Mouse (Mus musculus): ENCODE data around the gene Fam171a2.

Gene Fam171a2

DNA sequence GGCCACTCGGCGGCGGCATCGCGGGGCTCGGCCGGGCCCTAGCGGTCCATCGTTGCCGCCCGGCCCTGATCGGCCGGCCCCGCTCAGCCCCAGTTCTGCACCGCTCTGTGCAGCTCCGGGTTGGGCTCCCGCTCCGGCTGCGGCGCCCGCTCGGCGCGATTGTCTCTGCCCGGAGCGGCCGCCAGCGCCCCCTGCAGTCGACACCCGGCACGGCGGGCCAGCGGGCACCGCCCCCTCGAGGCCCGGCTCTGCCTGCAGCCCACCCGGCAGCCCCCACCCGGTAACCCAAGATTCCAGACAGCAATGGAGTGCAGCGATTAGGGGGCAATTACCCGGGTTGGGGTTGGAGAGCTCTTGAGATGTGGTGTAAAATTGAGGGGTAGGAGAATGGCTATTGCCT, at the start of gene Fam171a2:
TSS of gene Fam171a2 (minus strand) at position 186 of the 400 bp plus-strand sequence.
- in situ Hi-C loops (cut with MboI, MseI), result no loop called here

DNA sequence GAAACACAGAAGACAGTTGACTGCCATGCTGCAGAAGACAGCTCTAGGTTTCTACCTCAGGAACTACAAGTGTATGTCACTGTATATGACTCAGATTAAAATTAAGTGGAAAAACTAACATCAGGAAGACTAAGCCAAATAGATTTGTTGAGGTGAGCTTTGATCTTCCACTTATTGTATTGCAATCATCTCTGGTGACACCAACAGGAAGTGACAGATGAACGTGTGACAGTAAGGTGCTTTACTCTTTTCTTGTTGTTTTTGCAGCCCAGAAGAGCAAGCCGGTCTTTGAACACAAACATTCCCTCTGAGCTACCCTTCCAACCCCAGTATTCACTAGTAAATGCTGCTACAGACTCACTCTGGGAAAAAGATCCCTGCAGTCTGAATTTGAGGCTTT, 49.2 kb upstream of the Fam171a2 start:
- in situ Hi-C loops (cut with MboI, MseI), result loop anchor here in 1 of 2 experiments (5.0 kb wide), 1 partner anchor 81 kb away; the partner anchor contains the start of gene Gm11627

DNA sequence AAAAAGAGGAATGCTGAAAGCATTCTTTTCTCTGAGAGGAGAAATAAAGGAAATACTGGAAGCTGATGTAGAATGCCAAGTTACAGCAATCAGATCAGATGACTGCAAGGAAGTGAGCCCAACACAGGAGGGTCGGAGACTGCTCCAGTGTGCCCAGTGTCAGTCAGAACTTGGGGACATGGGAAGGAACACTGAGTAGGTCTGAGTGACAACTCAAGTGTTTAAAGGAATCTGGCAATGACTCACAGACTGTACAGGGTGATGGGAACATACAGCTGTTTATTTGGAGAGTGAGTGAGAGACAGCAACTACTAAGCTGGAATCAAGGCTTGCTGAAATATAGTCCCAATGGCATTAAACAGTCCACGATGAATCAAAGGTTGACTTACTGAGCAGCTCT, 48.7 kb upstream of the Fam171a2 start:
- in situ Hi-C loops (cut with MboI, MseI), result loop anchor here in 1 of 2 experiments (5.0 kb wide), 1 partner anchor 81 kb away; the partner anchor contains the start of gene Gm11627

DNA sequence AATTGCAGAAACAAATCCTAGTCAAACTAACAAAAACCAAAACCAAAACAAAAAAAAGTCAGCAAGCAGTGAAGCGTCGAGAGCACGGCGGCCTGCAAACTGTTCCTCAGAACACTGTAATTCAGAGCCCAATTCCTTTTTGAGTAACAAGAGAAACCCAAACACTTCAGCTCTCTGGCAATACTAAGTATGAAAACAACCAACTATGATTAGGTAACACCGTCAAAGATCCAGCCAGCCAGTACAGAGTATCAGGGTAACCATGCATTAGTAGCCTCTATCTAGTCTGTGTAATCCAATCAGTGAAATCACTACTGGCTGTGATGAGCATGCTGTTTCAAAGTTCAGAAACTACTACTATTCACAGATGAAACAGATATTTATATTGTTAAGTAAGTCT, 48.3 kb upstream of the Fam171a2 start:
- in situ Hi-C loops (cut with MboI, MseI), result loop anchor here in 1 of 2 experiments (5.0 kb wide), 1 partner anchor 82 kb away; the partner anchor contains the start of gene Gm11627

DNA sequence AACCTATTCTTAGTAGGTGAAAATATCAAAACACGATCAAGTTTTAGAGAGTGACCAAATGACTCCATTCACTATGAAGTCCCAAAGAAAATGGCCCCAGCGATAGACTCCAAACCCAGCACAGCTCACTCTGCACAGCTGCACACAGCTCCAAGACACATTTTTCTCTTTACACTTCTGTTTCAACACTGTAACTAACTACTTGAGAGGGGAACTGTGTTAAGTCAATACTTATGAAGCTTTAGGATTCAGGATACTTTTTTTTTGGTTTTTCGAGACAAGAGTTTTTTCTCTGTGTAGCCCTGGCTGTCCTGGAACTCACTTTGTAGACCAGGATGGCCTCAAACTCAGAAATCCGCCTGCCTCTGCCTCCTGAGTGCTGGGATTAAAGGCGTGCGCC, 47.6 kb upstream of the Fam171a2 start:
- in situ Hi-C loops (cut with MboI, MseI), result loop anchor here in 1 of 2 experiments (5.0 kb wide), 1 partner anchor 82 kb away; the partner anchor contains the start of gene Gm11627

DNA sequence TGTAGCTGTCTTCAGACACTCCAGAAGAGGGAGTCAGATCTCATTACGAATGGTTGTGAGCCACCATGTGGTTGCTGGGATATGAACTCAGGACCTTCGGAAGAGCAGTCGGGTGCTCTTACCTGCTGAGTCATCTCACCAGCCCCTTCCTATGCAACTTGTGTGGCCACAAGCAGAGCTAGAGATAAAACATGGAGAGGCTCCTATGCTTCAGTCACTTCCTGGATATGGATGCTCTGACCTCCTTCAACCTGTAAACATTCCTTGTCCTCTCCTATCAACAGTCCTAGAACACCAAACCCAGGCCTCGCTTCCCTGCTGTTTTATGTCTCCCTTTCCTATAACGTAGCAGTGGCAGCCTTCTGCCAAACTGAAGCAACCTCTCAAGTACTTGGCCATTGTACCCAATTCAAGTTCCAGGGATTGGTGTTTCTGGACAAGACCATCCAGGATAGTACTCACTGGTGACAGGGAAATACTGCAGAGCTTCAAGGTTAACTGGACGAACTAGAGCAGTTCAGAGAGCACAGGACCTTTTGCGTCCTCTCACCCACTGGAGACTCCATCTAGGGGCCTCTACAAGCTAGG, 46.7 kb upstream of the Fam171a2 start:
- in situ Hi-C loops (cut with MboI, MseI), result no loop called here

DNA sequence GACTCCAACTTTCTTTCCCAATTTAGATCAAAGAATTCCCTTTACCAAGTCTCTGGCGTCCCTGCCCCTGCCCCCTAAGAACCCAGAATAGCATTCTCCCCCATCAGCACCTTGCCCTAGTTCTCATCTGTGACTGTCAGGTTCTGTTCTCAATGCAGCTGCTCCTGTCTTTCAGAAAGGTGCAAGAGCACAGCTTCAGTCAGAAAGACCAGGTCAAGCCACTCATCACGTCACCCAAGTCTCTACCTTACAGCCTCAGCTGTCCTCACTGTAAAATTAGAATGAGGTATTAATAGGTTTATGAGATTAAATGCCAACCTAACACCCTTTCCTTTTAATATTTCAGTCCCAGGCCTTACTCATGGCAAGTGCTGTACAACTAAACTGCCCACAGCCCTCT, 45.8 kb upstream of the Fam171a2 start:
- in situ Hi-C loops (cut with MboI, MseI), result no loop called here

DNA sequence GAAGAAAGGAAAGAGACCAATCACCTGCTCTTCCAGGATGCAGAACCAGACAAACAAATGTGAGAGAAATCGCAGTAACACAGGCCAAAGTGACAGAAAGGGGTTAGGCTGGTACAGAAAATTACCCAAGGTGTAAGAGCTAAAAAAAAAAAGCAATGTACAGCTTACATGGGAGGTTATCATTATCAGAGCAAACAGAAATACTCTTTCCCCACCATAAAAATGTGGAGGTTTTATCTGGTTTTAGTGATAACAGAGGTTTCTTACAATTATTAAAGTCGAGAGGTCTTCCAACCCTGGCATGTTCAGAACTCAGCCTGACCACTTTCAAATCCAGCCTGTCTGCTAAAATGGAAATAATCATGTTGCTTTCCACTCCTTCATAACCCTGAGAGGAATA, 40.4 kb upstream of the Fam171a2 start:
- in situ Hi-C loops (cut with MboI, MseI), result loop anchor here in 1 of 2 experiments (5.0 kb wide), 1 partner anchor 94 kb away; no protein-coding TSS in a partner anchor

DNA sequence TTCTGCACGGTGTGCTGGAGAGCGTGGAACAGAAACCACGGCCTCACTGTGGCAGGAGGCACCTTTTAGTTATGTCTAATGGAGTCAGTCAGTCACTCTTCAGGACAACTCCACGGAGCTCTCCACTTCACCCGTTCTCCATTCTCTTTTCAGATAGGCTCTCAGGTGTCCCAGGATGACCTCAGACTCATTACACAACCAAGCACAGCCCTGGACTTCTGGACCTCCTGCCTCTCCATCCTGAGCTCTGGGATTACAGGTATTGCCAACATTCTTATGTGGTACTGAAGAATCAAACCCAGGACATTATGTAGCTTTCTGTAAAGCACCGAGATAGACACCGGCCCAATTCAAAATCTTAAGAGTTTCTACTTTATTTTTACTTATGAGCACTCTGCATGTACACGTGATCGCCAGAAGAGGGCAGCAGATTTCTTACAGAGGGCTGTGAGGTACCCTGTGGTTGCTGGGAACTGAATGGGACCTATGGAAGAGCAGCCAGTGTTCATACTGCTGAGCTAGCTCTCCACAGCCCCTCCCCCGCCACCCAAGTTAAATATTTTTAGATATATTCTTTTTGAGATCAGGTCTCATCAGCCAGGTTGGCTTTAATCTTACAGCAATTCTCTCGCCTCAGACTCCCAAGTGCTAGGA, 39.4 kb upstream of the Fam171a2 start:
- in situ Hi-C loops (cut with MboI, MseI), result loop anchor here in 1 of 2 experiments (5.0 kb wide), 1 partner anchor 95 kb away; no protein-coding TSS in a partner anchor

DNA sequence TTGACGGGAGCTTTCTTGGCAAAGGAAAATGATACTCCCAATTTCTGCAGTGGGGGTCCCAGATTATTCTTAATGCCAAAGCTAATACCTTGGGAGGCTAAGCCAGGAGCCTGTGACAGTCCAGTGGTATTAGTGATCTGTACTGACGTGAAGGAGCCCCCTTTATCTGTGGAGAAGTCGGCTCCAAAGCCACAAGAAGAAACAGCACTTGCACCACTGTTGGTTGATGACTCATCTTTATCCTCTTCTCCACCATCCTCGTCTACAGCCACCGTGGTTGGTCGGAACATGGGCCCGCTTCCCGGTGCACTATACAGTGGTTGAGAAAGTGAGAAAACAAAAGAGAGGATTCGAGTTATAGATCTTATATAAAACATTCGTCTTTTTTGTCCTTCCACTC, 34.3 kb upstream of the Fam171a2 start:
- in situ Hi-C loops (cut with MboI, MseI), result no loop called here

DNA sequence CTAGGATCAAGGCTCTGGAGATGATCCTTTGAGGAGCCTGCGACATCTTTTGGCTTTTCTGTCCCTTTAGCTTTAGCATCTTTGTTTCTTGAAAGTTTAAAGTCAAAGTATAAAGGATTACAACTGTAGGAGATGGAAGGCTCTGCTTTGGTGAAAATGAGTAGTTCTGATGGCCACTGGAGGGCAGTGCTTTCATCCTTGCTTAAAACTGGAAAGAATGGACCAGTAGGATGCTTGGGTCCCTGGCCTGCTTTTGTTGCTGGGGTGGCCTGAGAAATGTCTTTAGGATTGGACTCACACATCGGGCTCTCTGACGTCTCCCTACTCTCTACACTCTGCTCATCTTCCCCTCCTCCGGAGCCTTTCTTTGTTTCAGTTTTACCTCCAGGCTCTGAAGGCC, 33.4 kb upstream of the Fam171a2 start:
- in situ Hi-C loops (cut with MboI, MseI), result no loop called here

DNA sequence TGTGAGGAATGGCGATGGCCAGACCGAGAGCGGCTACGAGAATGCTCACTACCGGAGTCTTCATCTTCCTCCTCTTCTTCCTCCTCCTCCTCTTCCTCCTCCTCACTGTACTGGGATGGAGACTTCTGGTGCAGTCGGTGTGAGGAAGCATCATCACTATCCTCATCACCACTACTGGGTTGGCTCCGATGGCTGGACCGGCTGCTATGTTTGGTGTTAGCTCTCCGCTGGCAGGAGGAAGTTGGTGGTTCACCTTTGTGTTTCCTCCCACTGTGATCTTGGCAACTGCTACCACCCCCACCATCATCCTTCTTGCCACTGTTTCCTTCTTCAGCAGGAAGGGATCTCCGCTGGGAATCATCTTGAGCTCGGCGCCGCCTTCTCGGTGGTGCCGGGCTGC, 32.6 kb upstream of the Fam171a2 start:
- in situ Hi-C loops (cut with MboI, MseI), result no loop called here

DNA sequence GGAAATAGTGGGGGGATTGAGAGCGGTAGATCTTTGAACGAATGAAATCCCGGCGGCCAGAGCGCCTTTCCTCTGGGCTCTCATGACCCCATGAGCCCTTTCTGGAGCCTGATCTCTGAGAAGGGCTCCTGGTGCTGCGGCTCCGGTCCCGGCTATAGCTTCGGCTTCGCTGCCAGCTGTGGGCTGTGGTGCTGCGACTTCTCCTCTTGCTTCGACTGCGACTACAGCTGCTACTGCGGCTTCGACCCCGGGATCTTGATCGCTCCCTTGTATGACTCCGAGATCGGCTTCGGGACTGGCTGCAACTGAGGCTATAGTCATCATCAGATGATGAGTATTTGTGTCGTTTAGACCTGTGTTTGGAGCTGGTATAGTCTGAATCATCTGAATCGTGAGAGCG, 32.1 kb upstream of the Fam171a2 start:
- in situ Hi-C loops (cut with MboI, MseI), result no loop called here

DNA sequence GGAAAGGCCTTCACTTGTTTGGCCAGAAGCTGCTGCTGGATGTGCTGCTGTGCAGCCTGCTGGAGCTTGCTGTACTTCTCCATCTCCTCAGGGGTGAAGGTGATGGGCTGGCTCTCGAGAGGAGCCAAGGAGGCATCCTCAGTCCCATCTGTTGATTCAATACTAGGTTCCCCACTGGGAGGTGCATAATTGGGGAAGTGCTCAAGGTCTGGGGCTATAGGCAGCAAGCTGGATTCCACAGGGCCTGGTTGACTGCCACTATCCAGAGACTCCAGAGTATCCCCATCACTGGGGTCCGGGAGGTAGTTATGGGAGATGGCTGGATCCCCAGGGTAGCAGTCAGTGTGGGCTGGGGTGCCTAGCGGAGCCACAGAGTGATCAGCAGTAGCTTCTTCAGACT, 31.2 kb upstream of the Fam171a2 start:
- in situ Hi-C loops (cut with MboI, MseI), result no loop called here

DNA sequence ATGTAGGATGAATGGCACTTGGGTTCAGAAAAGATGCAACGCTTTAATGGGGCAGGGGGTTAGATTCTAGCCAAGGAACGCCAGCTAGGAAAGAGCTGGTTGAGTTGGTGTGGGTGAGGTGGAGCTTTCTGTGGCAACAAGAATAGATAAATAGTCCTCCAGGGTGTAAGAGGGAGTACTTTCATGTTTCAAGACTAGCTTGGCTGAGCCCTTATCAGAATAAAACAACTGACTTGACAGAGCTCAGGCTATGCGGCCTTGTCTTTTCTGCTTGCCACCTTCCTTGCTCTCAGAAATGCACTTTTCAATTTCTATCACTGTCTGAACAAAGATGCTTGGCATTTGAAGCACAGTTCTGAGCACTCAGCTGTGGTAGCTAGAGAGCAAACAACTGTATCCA, 27.5 kb upstream of the Fam171a2 start:
- in situ Hi-C loops (cut with MboI, MseI), result no loop called here

DNA sequence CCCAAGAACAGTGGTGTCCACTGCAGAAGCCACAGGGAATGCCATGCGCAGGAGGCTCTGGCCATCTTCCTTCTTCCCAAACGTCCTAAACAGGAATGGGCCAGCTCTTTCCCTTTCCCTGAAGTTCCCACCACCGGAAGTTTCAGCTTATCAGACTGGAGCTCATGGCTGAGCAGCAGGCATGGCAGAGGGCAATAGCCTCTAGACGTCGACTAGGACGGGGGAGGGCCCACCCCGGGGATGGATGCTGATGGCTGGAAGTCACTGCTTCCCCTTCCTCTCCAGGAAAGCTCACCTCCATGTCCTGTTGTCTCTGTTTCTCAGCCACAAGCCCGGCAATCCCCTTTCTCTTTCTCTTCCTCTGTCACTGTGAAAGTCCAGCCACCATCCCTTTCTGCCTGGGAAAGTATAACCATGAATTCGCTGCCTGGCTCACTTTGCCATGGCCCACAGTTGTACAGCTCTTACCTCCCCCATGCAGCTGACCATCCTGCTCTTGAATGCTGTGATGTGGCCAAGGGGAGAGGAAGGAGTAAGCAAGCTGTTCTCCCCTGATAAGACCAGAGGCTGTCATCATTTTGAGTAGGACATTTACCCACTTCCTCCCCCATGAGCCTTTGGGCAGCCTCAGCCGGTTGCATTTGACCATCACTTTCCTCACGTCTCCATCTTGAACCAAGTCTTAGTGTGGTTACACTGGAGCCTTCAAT, 22.3 kb upstream of the Fam171a2 start, which contains the start of gene Itga2b:
TSS of gene Itga2b (minus strand) at position 475 of the 710 bp plus-strand sequence.
- in situ Hi-C loops (cut with MboI, MseI), result no loop called here

DNA sequence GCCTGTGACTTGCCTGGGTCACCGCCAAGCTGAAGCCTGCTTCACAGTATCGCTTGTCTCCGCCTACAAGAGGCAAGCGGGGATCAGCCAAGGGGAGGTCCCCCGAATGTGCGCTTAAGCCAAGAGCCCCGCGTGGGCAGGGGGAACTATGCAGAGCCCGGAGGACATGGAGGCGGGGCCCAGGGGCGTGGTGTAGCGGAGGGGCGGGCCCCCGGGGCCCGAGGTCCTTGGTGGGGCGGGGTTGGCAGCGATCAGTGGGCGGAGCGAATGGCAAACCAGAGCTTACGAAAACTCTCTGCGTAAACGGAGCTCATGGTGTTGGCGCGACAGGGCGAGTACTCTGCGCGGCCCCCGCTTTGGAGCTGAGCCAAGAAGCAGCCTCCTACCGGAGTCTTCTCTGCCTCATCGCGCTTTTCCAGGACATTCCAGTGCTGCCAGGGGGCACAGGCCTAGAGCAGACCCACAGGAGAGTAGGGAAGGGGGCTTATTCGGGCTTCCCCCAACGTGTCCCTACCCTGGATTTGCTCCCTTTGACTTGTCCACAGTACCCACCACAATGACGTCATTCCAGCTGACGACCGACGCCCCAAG, 19.7 kb upstream of the Fam171a2 start:
- in situ Hi-C loops (cut with MboI, MseI), result no loop called here

DNA sequence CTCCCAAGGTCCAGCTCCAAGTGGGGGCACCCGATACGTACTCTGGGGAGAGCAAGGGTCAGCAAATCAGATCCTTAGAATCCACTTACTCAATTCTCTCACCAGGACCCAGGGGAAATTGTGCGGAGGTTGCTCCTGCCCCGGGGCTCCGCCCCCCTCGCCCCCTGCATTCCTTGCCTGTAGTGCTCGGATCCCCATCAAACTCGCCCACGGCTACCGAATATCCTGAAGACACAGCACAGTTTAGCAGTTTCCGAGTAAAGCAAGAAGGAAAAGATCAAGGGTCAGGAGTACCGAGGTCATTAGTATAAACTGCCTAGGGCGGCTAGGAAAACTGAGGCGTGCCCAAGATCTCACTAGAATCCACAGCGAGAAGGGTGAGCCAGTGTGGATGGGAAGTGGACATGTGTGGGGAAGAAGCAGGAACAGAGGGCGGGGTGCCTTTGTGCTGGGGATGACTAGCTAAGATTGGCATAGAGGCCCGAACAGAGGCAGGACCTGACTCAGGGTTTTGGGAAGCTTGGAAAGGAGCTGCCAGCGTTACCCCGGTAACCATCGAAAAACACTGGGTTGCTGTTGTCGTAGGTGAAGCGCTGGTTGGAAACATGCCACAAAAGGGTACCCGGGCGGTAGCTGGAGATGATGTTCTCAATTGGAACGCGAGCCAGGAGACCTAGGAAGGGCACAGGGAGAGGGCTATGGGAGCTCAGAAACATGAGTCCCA, 18.4 kb upstream of the Fam171a2 start:
- in situ Hi-C loops (cut with MboI, MseI), result no loop called here

DNA sequence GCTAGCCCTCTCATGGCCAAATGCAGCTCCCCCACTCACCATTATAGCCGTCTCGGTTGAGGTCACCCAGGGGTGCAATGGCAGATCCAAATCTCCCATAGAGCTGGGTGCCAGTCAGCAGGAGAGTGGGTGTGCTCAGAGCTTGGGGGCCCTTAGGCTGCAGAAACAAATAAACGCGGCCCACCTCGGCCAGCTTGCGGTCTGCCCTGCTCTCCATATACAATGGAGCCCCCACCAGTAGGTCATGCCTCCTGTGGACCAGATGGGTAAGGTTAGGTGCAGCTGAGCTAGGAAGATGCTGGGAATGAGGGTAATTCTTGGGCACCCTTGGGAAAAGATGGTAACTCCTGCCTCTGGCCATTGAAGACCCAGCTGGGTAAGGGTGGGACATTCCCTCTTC, 17.4 kb upstream of the Fam171a2 start:
- in situ Hi-C loops (cut with MboI, MseI), result no loop called here

DNA sequence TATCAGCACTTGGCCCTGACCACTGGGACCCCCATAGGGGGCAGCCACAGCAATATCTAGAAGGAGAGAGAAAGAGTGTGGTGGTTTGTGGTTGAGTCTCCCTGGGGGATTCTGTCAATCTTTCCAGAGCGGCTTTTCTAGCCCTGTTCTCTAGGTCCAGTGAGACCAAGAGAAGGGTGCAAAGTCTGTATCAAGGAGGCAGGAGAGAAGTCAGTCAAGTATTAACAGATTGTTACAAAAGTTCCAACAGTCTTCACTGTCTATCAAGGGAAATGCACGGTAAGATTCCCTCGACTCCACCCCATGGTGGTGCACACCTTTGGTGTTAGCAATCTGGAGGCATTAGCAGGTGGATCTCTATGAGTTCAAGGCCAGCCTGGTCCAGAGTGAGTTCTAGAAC, 14.3 kb upstream of the Fam171a2 start:
- in situ Hi-C loops (cut with MboI, MseI), result no loop called here

DNA sequence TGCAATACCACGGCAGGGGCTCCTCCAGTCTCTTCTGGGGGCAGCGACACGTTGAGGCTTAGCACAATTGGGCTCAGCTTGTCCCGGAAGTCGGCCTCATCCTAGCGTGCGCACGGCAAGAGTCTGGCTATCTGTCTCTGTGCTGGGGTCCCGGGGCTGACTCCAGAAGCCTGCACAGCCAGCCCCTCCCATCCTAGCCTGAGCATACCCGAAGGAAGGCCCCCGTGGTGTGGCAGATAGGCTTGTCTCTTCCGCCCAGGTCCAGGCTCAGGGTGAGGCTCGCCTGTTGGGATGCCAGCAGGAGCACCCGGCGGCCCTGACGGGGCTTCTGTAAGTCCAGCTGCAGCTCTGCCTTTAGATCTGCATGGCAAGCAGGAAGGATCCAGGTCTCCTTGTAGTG, 13.1 kb upstream of the Fam171a2 start:
- in situ Hi-C loops (cut with MboI, MseI), result no loop called here

Data from T-helper 17 cell (primary cell).